Mouse (Mus musculus) ES-E14 (cell line): ENCODE results near the gene Cideb.

Experiments
- HCFC1 ChIP-seq: IDR thresholded peaks from 2 replicates; pipeline ENCODE4 v1.6.1; 2012; ENCODE audit warnings: low read length, inconsistent platforms, borderline replicate concordance; ENCODE audit not compliant: insufficient read depth
- MAFK ChIP-seq: IDR thresholded peaks from 2 replicates; pipeline ENCODE4 v1.6.1; 2014; ENCODE audit warnings: mild to moderate bottlenecking, low read depth, low read length, inconsistent platforms; ENCODE audit not compliant: insufficient read depth

- no peak for TF ChIP-seq HCFC1
- TF ChIP-seq MAFK: no peak
Measured at GRCm38 (mm10) chr14:55793461-55793860, 35.2 kb upstream of the Cideb start.
